Mouse (Mus musculus) CH12.LX (cell line): ENCODE measurements at regions not wholly inside any gene's neighbourhood (a gene's known extent, or its start where the extent isn't known, plus 50 kb on each side); places are given as distances from the start of the nearest gene placed in this dataset.

ENCODE experiments used
- DNase-seq: peaks from one replicate; pipeline ENCODE4 v3.0.0-alpha.2; 2013; ENCODE audit errors: extremely low read depth
- H3K27ac ChIP-seq: 2 replicates; pipeline ENCODE4 v1.5.1; 2012; ENCODE audit warnings: low read depth, mild to moderate bottlenecking, control low read depth, moderate library complexity; ENCODE audit not compliant: insufficient read depth
- H3K27me3 ChIP-seq: replicated peaks from 2 replicates; pipeline ENCODE3; 2012; ENCODE audit warnings: inconsistent platforms
- H3K36me3 ChIP-seq, 2 experiments: replicated peaks in 1 of 2; 2 replicates each; pipeline versions ENCODE3 to v1.6.1; 2012; ENCODE audit warnings: inconsistent platforms in 1 of 2, low read length in 1 of 2, mild to moderate bottlenecking in 1 of 2, mixed read lengths in 1 of 2, moderate library complexity in 1 of 2; ENCODE audit not compliant: control insufficient read depth in 1 of 2, insufficient read depth in 1 of 2
- H3K4me1 ChIP-seq, 2 experiments: 2 replicates each; pipeline ENCODE4 v1.6.1; 2012; ENCODE audit warnings: inconsistent platforms in 1 of 2, moderate library complexity in 1 of 2; ENCODE audit not compliant: insufficient read depth in 2 of 2, control insufficient read depth in 1 of 2
- H3K4me2 ChIP-seq: 2 replicates; pipeline ENCODE4 v1.6.1; 2012; ENCODE audit warnings: low read depth, mild to moderate bottlenecking, control low read depth; ENCODE audit not compliant: poor library complexity, insufficient read depth, severe bottlenecking
- H3K4me3 ChIP-seq, 3 experiments: fragments of 150-350 bp in 1 of 3; sonication (generic) in 1 of 3; replicated peaks in 1 of 3; 2 replicates each; pipeline versions ENCODE3 to v1.5.1; 2011 to 2012; ENCODE audit warnings: low read depth in 2 of 3, low read length in 2 of 3, mild to moderate bottlenecking in 2 of 3, moderate library complexity in 2 of 3, control low read depth in 1 of 3, improper control_type of control experiment in 1 of 3, inconsistent platforms in 1 of 3, mixed read lengths in 1 of 3; ENCODE audit not compliant: poor library complexity in 1 of 3
- H3K79me2 ChIP-seq: replicated peaks from 2 replicates; pipeline ENCODE4 v1.6.1; 2012; ENCODE audit warnings: mild to moderate bottlenecking, moderate library complexity; ENCODE audit not compliant: control insufficient read depth, poor library complexity, insufficient read depth, severe bottlenecking; ENCODE audit errors: extremely low read depth
- H3K9ac ChIP-seq: 2 replicates; pipeline ENCODE4 v1.6.1; 2012; ENCODE audit warnings: low read depth, mild to moderate bottlenecking, control low read depth, moderate library complexity; ENCODE audit not compliant: insufficient read depth
- H3K9me3 ChIP-seq: replicated peaks from 2 replicates; pipeline ENCODE3; 2012; ENCODE audit warnings: low read length, inconsistent platforms, mixed read lengths
- E2F4 ChIP-seq: IDR thresholded peaks from 2 replicates; pipeline ENCODE4 v1.6.1; 2011; ENCODE audit warnings: low read depth, low read length, improper control_type of control experiment; ENCODE audit not compliant: insufficient replicate concordance
- ELF1 ChIP-seq: IDR thresholded peaks from 2 replicates; pipeline ENCODE4 v1.6.1; 2014; ENCODE audit warnings: low read depth, mild to moderate bottlenecking, inconsistent platforms, low read length, improper control_type of control experiment
- EP300 ChIP-seq: IDR thresholded peaks from 2 replicates; pipeline ENCODE4 v1.6.1; 2011; ENCODE audit warnings: low read length, improper control_type of control experiment
- ETS1 ChIP-seq: conservative IDR thresholded peaks from 2 replicates; pipeline ENCODE4 v1.6.1; 2012; ENCODE audit warnings: low read depth, mild to moderate bottlenecking, inconsistent platforms, low read length, improper control_type of control experiment, moderate library complexity
- IRF4 ChIP-seq: IDR thresholded peaks from 2 replicates; pipeline ENCODE4 v1.6.1; 2014; ENCODE audit warnings: low read depth, mild to moderate bottlenecking, inconsistent platforms, low read length, improper control_type of control experiment
- KAT2A ChIP-seq: IDR thresholded peaks from 2 replicates; pipeline ENCODE4 v1.6.1; 2012; ENCODE audit warnings: low read length, improper control_type of control experiment, inconsistent platforms; ENCODE audit not compliant: insufficient replicate concordance
- MAFK ChIP-seq: IDR thresholded peaks from 2 replicates; pipeline ENCODE4 v1.6.1; 2011; ENCODE audit warnings: low read length, improper control_type of control experiment; ENCODE audit not compliant: insufficient replicate concordance
- MAZ ChIP-seq: IDR thresholded peaks from 2 replicates; pipeline ENCODE4 v1.6.1; 2012; ENCODE audit warnings: low read depth, mild to moderate bottlenecking, inconsistent platforms, low read length, improper control_type of control experiment, moderate library complexity
- MEF2A ChIP-seq: IDR thresholded peaks from 2 replicates; pipeline ENCODE4 v1.6.1; 2014; ENCODE audit warnings: low read depth, mild to moderate bottlenecking, inconsistent platforms, low read length, improper control_type of control experiment, borderline replicate concordance
- MYC ChIP-seq: IDR thresholded peaks from 2 replicates; pipeline ENCODE4 v1.6.1; 2011; ENCODE audit warnings: low read depth, mild to moderate bottlenecking, improper control_type of control experiment, low read length
- POLR2AphosphoS2 ChIP-seq: IDR thresholded peaks from 2 replicates; pipeline ENCODE4 v1.6.1; 2011; ENCODE audit warnings: low read depth, low read length, improper control_type of control experiment
- RCOR1 ChIP-seq: conservative IDR thresholded peaks from 2 replicates; pipeline ENCODE4 v1.6.1; 2012; ENCODE audit warnings: low read depth, mild to moderate bottlenecking, inconsistent platforms, low read length, improper control_type of control experiment
- SMC3 ChIP-seq: IDR thresholded peaks from 2 replicates; pipeline ENCODE4 v1.6.1; 2011; ENCODE audit warnings: low read depth, low read length, improper control_type of control experiment
- TBP ChIP-seq: conservative IDR thresholded peaks from 2 replicates; pipeline ENCODE4 v1.6.1; 2011; ENCODE audit warnings: low read depth, low read length, improper control_type of control experiment
- TCF12 ChIP-seq: IDR thresholded peaks from 2 replicates; pipeline ENCODE4 v1.6.1; 2014; ENCODE audit warnings: low read depth, mild to moderate bottlenecking, inconsistent platforms, low read length, improper control_type of control experiment
- UBTF ChIP-seq: IDR thresholded peaks from 2 replicates; pipeline ENCODE4 v1.6.1; 2012; ENCODE audit warnings: low read depth, mild to moderate bottlenecking, inconsistent platforms, low read length, improper control_type of control experiment, moderate library complexity
- USF2 ChIP-seq: conservative IDR thresholded peaks from 2 replicates; pipeline ENCODE4 v1.6.1; 2011; ENCODE audit warnings: low read depth, low read length, improper control_type of control experiment
- ZC3H11A ChIP-seq: IDR thresholded peaks from 2 replicates; pipeline ENCODE4 v1.6.1; 2012; ENCODE audit warnings: low read depth, mild to moderate bottlenecking, inconsistent platforms, low read length, improper control_type of control experiment
- ZKSCAN1 ChIP-seq: IDR thresholded peaks from 2 replicates; pipeline ENCODE4 v1.6.1; 2012; ENCODE audit warnings: low read depth, inconsistent platforms, low read length, improper control_type of control experiment, borderline replicate concordance
- ZMIZ1 ChIP-seq: IDR thresholded peaks from 2 replicates; pipeline ENCODE4 v1.6.1; 2012; ENCODE audit warnings: low read depth, mild to moderate bottlenecking, inconsistent platforms, low read length, improper control_type of control experiment
- dilution Hi-C: fragments of 300-500 bp; cut with MboI; formaldehyde crosslinking; loops from 2 replicates; pipeline ENCODE4 v1.14.3; 2020; ENCODE audit warnings: low sequenced_read_pairs; ENCODE audit not compliant: extremely low pct_unique_long_range_greater_than_20kb, extremely low pct_ligation_motif_present
- in situ Hi-C: fragments of 300-500 bp; cut with MboI; formaldehyde crosslinking; loops from 3 replicates; pipeline ENCODE4 v1.14.3; 2019; ENCODE audit warnings: low sequenced_read_pairs, low pct_ligation_motif_present, low pct_unique_long_range_greater_than_20kb, mixed read lengths

DNA sequence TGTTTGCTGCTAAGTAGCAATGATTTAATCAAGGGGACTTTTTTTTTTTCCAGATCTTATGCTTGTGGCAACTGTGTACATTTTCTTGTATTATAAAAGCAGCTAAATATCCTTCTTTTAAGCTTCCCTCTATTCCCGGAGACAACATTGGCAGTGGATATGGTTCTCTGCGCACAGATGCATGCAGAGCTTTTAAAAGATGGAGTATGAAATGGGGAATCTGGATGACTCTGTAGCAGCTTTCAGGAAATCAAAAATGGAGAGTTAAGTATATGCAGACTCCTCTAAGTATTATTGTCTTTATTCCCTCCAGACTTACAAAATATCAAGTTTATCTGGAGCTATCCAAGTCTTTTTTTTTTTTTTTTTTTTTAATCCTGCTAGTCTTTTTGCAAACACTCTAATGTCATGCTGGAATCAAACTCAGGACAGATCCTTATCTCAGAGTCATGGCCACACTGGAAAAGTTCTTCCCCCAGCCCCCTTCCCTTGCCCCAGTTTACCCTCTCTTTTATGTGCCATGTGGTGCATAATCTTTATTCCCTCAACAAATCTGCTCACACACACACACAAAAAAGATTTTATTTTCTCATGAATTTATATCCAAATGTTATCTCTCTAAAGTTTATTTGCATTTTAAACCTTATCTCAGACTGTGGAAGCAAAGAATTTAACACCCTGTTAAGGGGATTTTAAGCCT, 1080.3 kb upstream of the Cdh6 start:
- dilution Hi-C loops, result no loop called here
- Histone ChIP-seq H3K4me2 (no peak overlapping the region), H3K27ac (no peak overlapping the region), H3K4me3 (no peak overlapping the region), H3K4me1 (no peaks in the 10 kb centered on the region), H3K9ac (no peak overlapping the region), H3K79me2 (no peaks in the 10 kb centered on the region), H3K36me3 (no peaks in the 10 kb centered on the region), H3K27me3 (no peaks in the 10 kb centered on the region), H3K9me3 (peaks cover 39% of the 10 kb centered on the region)
- TF ChIP-seq EP300 (no peak), MEF2A (no peak), ETS1 (no peak), MYC (no peak), USF2 (no peak), ZKSCAN1 (no peak), ZC3H11A (no peak), RCOR1 (no peak), E2F4 (no peak), SMC3 (no peak)
- DNase-seq, result no peak
- in situ Hi-C loops, result no loop called here

DNA sequence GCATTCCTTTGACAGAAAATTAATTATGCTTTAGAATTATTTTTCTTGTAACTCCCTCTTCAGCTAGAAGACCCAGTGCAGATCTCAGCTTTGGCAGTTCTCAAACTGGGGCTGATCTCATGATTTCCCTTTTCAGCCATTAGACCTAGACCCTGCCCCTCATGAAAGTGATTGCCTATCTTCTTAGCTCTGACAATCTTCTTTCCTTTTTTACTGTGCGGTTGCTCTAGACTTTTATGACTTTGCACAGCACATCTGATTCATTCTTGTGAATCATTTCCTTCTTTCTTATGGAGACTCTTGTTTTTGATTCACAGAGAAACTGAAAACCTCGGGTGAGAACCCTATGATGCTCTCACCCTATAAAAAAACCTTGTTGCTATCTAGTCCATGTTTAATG, 1078.3 kb upstream of the Cdh6 start:
- Histone ChIP-seq H3K27ac (no peak overlapping the region), H3K79me2 (no peaks in the 10 kb centered on the region), H3K9me3 (peaks cover 35% of the 10 kb centered on the region), H3K4me1 (no peaks in the 10 kb centered on the region), H3K27me3 (no peaks in the 10 kb centered on the region), H3K4me2 (no peak overlapping the region), H3K36me3 (no peaks in the 10 kb centered on the region), H3K4me3 (no peak overlapping the region), H3K9ac (no peak overlapping the region)
- dilution Hi-C loops (no loop called here), in situ Hi-C loops (no loop called here)
- no peak for TF ChIP-seq POLR2AphosphoS2
- DNase-seq, result no peak

DNA sequence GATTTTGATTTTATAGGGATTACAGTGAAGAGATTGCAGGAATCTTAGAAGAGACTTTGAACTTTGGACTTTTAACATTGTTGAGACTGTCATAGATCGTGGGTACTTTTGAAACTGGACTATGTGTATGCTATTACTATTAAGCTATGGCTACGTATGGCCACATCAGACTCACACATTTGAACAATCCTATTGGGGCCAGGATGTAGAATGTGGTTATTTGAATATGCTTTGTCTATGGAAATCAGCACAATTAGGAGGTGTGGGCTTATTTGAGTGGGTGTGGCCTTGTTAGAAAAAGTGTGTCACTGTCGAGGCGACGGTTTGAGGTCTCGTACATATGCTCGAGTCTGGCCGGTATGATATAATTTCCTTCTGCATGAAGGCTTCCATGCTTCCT, 1041.8 kb upstream of the Cdh6 start:
- H3K4me3 ChIP-seq, result no peak overlapping the region
- dilution Hi-C loops (no loop called here), in situ Hi-C loops (no loop called here)
- no peaks in the 10 kb centered on the region for H3K27me3 ChIP-seq
- no peaks in the 10 kb centered on the region for H3K36me3 ChIP-seq
- no peak overlapping the region for H3K4me2 ChIP-seq
- no peak for DNase-seq
- no peak for TF ChIP-seq EP300
- no peak for TF ChIP-seq TCF12
- no peak for TF ChIP-seq MEF2A
- TF ChIP-seq TBP, result no peak
- no peak for TF ChIP-seq SMC3
- TF ChIP-seq IRF4, result no peak
- TF ChIP-seq MAZ, result no peak
- TF ChIP-seq ZMIZ1, result no peak
- no peak for TF ChIP-seq POLR2AphosphoS2
- TF ChIP-seq UBTF, result no peak
- TF ChIP-seq MAFK, result no peak
- no peak for TF ChIP-seq ELF1
- TF ChIP-seq KAT2A, result no peak
- no peak overlapping the region for H3K27ac ChIP-seq
- H3K79me2 ChIP-seq, result no peaks in the 10 kb centered on the region
- H3K4me1 ChIP-seq, result no peaks in the 10 kb centered on the region
- H3K9me3 ChIP-seq, result peaks cover 17% of the 10 kb centered on the region
- no peak overlapping the region for H3K9ac ChIP-seq
